Mouse (Mus musculus) right cerebral cortex, postnatal 36 days (tissue): ENCODE data around the gene Npr1.
A peak's percentile ranks its signal among the peaks of the same experiment; 100 is the strongest.

Source experiments
- DNase-seq, 2 experiments: peaks; one replicate each; pipeline ENCODE4 v3.0.0; 2022; ENCODE audit warnings: low spot score in 2 of 2, mixed read lengths in 1 of 2

Npr1 gene

DNA sequence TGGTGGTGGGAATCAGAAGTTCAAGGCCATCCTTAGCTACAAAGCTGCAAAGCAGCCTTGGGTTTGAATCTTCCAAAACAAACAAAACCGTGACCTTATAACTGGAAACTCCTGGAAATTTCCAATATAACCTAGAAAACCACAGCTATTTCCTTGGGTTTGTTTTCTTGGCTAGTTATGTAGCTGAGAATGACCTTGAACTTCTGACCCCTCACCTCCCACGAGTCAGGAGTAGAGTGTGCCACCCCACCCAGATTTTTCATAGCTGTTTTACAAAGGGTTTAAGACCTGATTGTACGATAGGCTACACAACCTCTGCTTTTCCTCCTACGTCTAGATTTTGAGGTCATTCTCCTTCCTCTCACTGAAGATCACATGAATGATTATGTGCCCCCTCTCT lies 28.5 kb downstream of the Npr1 start:
- DNase-seq, result no peak

DNA sequence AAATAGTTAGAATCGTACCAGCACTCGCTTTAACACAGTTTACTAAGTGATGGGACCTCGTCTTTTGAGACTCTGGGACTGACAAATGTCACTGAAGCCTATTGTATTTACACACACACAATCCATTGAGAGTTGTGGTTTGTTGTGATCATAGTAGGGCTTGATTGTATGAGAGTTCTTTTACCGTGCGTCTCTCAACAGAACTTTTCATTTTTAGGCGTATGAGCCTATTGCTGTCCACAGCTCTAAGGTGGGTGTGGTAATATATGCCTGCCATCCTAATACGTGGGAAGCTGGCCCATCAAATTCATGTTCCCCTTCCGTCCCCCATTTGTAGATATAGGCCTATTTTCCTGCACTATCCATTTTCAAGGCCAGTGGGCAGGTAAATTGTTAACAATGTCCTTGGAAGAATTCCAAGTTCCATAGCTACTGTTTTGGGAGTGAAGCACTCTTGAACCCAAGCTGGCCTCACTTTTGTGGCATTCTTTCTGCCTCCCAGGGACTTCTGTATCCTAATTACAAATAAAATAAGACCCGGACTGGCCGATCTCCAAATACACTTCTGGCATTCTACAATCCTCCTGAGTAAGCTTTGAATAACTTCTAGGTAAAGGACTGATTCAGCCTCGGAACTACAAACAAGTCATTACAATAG lies 31.5 kb downstream of the Npr1 start:
- DNase-seq, result no peak

DNA sequence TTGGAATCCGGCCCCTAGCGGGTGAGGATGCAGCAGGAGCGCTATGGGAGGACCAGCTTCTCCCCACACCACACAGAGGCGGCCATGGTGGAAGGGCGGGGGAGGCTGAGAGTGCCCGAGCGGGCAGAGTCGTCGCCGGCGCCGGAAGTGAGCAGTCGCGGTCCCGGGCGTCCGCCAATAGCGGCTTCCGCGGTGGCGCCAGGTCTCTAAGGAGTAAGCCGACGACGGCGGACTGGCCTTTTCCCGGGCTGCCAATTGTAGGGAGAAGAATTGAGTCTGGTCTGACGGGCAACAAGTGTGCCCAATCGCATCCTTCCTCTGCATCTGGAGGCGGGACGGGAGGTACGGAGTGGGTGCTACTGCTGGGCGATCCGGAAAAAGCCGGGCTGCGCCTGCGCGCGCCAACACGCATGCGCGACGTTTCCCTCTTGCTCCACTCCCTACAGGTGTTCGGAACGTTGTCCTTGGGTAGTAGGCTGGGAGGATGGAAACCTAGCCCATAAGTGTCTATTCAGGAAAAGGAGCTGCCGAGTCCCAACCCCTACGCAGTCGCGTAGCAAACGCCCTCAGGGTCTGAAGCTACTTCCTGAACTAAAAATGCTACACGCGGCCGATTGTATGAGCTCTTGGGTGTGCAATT lies 32.2 kb downstream of the Npr1 start, which contains the start of gene Ints3:
Ints3 (minus strand) TSS at position 242 of the 640 bp plus-strand sequence.
- DNase-seq, result peak; percentile 100

DNA sequence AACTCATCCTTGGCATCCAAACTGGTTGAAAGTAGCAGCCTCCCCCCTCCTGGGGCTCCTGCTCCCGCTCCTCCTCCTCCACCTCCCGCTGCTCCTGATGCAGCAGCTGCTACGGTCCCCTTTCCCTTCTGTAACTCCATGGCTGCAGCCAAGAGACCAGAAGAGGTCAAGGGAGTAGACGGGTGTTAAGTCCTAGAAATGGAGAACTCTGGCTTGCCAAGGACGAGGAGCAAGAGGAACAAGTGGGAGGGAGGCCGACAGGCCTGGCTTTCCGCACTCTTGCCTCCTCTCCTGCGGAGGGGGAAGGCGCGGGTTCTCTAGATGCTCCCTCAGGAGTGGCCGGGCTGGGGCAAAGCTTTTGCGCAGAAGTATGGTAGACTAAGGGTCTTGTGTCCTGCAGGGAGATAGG lies 32.9 kb downstream of the Npr1 start:
- DNase-seq, result peak; percentile 26 to 33

DNA sequence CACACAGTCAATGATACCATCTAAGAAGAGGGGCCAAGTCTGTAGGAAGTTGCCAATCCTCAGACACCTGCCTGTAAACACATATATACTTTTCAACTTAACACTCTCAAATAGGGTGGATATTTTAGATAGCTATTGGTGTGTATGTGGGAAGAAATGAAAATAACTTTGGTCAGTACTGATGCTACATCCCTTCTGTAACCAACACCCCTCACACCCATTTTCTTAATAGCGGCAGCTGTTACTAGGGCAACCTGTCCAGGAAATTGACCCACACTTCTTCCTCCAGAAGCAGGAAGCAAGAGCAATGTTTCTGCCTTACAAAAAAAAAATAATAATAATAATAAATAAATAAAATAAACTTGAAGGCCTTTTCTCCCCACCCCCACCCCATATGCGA lies 33.3 kb downstream of the Npr1 start:
- DNase-seq, result no peak

DNA sequence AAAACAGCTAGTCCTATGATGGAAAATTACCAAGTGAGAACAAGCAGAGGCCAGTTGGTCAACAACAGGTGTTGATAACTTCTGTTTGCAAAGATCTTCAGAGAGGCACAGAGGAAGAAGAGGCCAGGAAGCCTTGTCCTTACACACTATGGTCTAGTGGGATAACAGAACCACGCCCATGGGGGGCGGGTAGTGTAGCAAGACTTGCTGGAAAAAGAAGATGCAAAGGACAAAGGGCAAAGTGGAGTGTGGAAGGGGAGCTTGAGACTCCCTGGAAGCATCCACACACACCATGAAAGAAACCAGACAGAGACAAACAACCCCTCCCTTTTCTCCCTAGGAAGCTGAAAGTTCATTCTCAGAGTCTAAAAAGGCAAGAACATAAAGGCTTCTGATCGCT lies 36.1 kb downstream of the Npr1 start:
- no peak for DNase-seq

DNA sequence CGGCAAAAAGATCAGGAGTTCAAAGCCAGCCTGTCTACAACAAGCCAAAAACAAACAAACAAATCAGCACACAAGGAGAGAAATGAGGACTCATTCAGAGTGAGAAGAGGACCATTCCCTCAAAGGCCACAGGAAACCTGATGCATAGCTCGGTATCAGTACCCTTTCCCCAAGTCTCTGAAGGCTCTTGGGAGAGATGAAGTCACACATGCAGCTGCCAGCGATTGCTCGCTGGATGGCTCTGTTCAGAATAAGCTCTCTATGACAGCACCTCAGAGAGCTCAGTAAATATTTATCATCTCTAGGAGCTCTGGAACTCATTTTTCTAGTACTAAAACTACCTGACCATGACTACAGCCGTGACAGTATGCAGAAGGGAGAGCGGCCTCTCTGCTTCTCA lies 37.5 kb downstream of the Npr1 start:
- no peak for DNase-seq

DNA sequence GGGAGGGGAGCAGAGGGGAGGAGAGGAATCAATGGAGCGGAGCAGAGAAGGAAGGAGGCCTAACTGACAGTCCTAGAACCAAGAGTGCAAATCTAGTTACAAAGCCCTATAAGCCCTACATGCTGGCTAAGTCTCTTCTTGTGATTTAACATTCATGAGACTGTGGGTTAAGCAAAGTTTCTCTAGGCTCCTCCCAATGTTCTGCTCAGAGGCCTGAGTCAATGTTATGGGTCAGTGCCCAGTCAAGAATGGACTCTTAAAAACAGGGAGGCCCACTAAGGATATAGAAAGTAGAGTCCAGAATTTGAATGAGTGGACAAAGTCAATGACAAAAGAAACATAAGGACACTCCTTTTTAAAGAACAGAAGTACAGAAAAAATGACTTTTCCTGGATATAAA lies 38.1 kb downstream of the Npr1 start:
- no peak for DNase-seq

DNA sequence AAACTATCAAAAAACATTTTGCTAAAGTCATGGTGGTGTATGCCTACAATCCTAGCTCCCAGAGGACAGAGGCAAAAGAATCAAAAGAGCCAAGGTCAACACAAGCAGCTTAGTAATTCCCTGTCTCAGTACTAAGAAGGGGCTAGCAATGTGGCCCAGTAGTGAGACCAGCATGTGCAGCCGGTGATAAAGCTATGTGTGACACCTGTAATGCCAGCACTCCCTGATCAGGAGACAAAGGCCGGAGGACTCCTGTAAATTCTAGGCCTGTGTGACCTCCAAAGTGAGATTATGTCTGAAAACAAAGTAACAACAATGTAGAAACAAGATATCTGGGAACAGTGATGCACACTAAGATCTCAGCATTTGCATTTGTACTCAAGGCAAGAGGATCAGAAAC lies 40.2 kb downstream of the Npr1 start:
- DNase-seq, result no peak

DNA sequence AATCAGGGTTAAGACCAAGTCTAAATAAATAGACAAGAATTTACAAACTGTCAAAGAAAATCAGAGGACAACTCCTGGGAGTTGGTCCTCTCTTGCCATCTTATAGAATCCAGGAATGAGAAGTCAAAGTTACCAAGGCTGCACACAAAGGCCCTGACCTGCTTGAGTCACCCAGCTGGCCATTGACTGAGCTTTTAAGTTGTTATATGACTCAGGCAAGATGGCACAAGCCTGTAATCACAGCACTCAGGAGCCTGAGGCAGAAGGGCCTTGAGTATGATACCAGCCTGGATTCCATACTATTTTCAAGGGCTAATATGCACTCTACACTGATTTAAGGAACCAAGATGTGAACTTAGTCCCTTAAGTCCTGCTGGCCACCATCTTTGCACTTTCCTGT lies 42.1 kb downstream of the Npr1 start:
- DNase-seq, result no peak

DNA sequence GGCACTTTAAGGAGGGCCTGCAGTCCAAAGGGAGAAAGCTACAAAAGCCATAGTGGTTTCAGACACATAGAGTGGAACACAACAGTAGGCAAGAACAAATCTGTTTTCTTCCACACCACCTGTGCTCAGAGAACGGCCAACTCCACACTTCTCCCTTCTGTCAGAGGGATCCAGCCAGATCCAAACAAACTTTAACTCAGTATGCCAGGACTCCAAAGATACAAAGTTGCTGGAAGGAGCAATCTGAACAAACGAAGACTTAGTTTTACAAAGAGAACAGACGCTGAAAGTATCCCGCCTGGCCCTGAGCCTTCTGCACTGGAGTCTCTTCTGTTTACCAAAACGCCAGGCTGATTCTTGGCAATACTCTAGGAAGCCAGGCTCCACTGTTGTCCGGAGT lies 45.0 kb downstream of the Npr1 start:
- no peak for DNase-seq

DNA sequence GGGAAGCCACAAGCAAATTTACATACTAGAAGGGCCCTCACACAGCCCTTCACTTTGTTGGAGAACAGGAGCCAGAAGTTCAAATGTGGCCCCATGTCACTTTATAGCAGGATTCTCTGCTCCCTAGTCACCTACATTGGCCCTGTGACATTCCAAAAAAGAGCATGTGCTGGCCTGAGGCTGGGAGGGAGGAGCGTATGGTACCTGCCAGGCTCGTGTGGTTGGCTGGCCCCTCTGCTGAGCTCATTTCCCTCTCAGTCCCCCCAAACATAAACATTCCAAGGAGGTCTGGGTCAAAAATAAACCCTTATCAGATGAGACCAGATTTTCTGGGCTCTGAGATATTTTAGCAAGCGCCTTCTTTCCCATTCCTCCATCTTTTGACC lies 52.7 kb downstream of the Npr1 start:
- DNase-seq, result no peak

DNA sequence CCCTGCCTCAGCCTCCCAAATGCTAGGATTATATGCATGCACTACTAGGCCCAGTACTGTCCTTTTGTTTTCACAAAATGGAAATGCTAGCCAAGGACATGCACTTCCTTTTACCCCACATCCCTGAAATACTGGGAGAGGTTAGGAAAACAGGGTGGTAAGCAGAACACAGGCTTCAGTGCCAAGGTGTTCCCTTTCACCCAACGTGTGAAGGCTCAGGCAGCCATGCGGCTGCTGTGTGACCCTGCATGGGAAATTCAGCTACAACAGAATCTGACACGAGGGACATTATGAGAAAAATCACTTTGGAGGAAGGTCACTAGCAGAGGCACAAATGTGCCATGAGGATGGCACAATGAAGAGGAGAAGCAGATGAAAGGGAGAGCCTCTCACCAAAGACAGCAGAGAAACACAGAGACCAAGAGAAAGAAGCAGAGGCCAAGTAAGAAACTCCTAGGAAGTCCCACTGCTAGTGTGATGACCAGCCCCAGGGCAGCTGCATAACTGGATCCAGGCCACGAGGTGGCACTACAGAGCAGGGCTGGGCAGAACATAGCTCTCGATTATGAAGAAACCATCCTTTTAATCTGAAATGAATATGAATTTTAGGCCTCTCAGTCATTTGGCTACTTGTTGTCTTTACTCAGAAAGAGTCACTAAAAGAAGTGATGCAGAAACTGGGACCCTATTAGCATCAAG lies 53.2 kb downstream of the Npr1 start:
- DNase-seq, result peak in 1 of 2 experiments; percentile 41

DNA sequence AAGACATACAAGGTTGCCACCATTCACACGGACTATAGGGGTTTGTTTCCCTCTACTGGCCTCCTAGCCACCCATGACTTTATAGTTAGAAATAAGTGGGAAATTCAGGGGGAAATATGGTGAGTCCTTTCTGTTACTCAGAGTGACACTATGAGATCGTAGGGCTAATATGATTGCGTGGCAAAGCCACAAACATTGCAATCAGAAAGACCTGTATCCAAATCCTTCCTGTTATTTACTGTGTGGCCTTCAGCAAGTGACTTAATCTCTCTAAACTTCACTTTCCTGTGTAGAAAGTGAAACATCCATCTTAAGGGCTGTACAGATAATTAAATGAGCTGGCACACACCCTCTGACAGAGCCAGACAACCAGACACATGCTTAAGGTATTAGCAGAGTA lies 56.9 kb downstream of the Npr1 start:
- DNase-seq, result no peak

DNA sequence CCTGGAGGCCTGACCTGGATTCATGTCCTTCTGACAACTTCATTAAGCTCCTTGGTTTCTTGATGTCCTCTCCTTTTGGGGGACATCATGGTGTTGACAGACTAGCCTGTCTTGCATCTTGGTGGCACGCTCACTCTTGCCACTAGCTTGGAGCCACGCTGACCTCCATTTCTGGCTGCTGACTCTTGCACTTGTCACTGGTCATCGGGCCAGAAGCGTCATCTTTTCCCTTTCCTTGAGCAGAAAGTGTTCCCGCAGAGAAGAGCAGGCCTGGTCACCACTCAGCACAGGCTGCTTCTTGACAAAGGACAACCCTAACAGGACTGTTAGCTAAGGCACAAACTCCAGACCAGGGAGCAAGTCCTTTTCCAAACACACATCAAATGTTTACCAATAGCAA lies 59.3 kb downstream of the Npr1 start:
- DNase-seq, result no peak

DNA sequence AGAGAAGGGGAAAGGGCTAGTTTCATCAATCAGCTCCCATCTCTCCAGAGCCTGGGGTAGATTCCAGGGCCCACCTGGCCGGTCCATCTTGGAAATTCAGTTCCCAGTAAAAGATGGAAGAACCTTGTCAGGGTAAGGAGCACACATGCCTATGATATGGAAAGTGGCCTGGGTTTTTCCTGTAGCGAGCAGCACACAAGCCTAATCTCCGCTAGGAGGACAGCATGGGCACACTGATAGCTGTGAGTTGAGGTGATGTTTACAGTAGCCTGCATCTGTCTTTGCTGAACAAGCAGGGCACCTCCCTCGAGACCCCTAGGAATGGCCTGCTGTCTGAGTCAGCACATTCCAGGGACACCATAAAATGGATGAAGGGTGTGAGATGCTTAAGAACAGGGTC lies 61.1 kb downstream of the Npr1 start:
- DNase-seq, result no peak

DNA sequence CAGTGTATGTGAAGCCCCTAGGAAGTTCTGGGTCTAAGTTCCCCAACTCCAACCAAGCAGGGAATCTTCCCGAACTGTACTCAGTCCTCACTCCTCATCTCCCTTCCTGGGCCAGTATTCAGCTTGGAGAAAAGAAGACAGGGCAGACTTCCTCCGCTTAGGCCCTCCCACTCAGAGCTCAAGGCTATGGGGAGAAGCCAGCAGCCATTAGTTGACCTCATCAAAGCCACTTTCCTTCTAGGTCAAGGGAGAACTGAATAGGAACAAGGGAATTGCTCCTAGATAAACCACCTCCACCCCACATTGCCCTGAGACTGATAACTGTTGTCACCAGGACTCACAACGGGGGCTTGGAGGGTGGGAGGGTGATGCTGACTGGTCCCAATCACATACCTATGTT lies 61.5 kb downstream of the Npr1 start:
- no peak for DNase-seq

DNA sequence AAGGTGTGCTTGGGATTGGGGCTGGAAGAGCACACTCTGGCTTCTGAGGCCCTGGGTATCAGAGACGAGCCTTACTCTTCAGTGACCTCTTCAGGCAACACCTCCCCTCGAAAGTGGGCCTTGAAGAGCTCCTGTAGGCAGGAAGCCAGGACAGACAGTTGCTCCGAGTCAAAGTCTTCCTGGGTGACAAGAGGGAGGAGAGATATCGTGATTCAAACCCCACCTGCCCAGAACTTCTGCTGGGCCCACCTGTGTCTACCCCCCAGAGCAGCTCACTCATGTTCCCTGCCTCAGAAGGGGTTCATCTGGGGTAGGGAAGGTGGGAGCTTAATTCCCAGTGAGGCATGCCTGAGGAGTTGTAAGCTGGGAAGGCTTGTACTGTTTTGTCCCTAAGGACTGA lies 64.7 kb downstream of the Npr1 start:
- no peak for DNase-seq
